Mouse (Mus musculus): ENCODE measurements around the gene D930020B18Rik. TPM values are rescaled to one million over a fixed set of nuclear protein-coding genes. Genes with fewer than 3 reads are reported as not detected.

The D930020B18Rik gene
- total RNA-seq, 2 experiments from 2014 or later: not detected

GRCm38 (mm10) chr10:121634159-121634558, 7.2 kb upstream of the D930020B18Rik start:
- no peak for ATAC-seq (replicated peaks; ENCODE audit: low FRiP score, poor library complexity, severe bottlenecking)

DNA sequence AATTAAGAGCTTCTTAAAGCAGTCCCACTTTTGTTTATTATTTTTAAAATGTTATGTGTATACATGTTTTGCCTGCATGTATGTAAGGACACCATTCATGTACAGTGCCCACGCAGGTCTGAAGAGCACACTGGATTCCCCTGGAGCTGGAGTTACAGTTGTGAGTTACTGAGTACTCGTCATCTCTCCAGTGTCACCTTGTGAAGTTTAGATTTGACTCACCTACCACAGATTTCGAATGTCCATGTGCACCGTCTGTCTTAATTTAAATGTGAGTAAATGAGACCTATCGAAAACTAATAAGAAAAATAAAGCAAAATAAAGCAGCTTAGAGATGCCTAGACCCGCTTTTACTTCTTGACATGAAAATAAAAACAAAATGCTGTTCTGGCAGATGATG, 5.1 kb upstream of the D930020B18Rik start:
- ATAC-seq (replicated peaks; ENCODE audit: low FRiP score, poor library complexity, severe bottlenecking): no peak

DNA sequence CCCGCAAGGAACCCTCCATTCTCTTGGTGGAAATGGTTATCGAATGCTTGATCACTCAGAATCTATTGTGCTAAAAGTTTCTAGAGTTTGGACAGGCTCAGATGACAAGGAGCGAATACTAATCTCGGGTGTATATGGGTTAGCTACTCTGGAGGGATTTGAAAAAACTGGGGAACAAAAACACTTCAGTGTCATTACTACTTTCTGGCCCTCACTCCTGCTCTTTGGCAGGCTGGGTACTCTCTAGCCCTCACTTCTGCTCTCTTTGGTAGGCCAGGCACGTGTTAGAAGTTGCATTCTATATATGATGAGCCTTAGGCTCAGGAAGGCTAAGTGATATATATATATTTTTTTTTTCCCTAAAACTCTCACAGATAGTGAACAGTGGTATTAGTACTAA, 1.8 kb upstream of the D930020B18Rik start:
- ATAC-seq (replicated peaks; ENCODE audit: low FRiP score, poor library complexity, severe bottlenecking): no peak

- ATAC-seq (replicated peaks; ENCODE audit: low FRiP score, poor library complexity, severe bottlenecking): no peak
Measured at GRCm38 (mm10) chr10:121640150-121640930, 1.0 kb upstream of the D930020B18Rik start.

DNA sequence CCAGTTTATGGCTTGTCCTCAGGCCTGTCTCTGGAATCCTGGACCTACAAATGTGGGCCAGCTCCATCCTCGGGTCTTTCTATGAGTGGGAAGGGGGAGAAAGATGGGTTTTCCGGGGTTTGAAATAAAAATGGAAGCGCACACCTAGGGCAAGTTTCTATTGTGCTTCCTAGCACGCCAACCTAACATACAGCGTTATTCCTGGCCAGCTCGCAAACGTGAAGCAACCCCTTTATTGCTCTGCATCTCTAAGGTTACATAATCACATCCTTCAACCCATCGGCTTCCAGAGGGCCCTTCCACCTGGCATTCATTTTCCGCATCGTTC, 480 bp upstream of the D930020B18Rik start:
- ATAC-seq (replicated peaks; ENCODE audit: low FRiP score, poor library complexity, severe bottlenecking): no peak

- ATAC-seq (replicated peaks; ENCODE audit: low FRiP score, poor library complexity, severe bottlenecking): no peak
Measured at GRCm38 (mm10) chr10:121642054-121642947, 913 bp downstream of the D930020B18Rik start.

- ATAC-seq (replicated peaks; ENCODE audit: low FRiP score, poor library complexity, severe bottlenecking): no peak
Measured at GRCm38 (mm10) chr10:121646294-121646693, 4.9 kb downstream of the D930020B18Rik start.

GRCm38 (mm10) chr10:121653079-121653478, 11.7 kb downstream of the D930020B18Rik start:
- no peak for ATAC-seq (replicated peaks; ENCODE audit: low FRiP score, poor library complexity, severe bottlenecking)

DNA sequence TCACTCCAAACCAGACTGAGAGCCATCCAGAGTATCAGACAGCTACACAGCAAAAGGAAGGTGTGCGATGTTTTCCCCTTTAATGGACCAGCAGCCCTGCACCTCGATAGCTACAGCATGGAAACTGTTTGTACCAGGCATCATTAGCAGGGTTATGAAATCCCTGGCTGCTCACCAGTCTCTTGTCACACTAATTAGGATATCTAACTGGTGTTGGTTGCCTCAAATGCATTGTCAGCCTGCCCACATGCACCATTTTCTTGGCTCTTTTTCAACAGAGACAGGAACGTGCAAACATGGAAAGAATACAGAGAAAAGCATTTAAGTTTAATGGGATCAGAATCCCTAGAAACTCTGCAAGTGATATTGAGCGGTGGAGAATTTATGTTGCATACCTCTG, 14.5 kb downstream of the D930020B18Rik start:
- ATAC-seq (replicated peaks; ENCODE audit: low FRiP score, poor library complexity, severe bottlenecking): no peak

DNA sequence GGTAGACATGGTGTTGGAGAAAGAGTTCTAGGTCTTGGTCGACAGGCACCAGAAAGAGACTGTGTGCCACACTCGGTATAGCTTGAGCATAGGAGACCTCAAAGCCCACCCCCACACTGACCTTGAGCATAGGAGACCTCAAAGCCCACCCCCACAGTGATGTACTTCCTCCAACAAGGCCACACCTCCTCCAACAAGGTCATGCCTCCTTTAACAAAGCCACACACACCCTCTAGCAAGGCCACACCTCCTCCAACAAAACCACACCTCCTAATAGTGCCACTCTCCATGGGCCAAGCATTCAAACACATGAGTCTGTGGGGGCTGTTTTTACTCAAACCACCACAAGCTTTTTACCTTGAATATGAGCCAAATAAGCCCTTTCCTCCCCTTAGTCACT, 21.3 kb downstream of the D930020B18Rik start:
- ATAC-seq (replicated peaks; ENCODE audit: low FRiP score, poor library complexity, severe bottlenecking): no peak

GRCm38 (mm10) chr10:121663599-121663998, 22.2 kb downstream of the D930020B18Rik start:
- ATAC-seq (replicated peaks; ENCODE audit: low FRiP score, poor library complexity, severe bottlenecking): no peak

- ATAC-seq (replicated peaks; ENCODE audit: low FRiP score, poor library complexity, severe bottlenecking): no peak
Measured at GRCm38 (mm10) chr10:121665631-121666145, 24.3 kb downstream of the D930020B18Rik start.

DNA sequence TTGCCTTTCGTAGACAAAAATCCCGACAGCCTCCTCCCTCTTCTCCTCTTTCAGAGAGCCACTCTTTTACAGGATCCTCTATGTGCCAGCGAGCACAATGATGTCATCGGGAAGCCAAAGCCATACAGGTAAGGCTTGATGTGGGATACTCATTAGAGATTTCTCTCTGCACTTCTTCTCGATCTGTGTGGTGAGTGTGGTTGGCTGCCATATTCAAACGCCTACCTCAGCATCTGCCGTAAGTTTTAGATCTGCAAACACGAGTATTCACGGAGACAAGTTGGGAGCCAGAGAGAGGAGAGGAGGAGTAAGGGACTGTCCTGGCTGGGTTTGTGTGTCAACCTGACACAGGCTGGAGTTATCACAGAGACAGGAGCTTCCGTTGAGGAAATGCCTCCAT, 27.7 kb downstream of the D930020B18Rik start:
- no peak for ATAC-seq (replicated peaks; ENCODE audit: low FRiP score, poor library complexity, severe bottlenecking)

DNA sequence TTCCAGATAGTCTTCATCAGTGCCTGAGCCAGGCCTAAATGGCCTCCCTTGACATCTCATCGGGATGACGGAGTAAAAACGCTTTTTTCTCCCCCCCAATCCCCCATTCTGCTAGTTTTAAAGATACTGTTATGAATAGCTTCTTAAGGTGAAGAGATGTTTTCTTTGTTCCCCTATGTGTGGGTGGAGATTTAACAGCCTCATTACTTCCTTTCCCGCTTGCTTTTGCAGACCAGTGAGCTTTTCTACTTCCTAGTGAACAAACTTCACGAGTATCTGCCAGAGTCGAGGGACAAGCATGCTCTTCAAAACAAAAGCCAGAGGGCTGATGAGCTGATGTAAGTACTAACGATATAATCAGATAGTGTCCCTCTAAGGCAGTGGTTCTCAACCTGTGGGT, 35.6 kb downstream of the D930020B18Rik start:
- no peak for ATAC-seq (replicated peaks; ENCODE audit: low FRiP score, poor library complexity, severe bottlenecking)

DNA sequence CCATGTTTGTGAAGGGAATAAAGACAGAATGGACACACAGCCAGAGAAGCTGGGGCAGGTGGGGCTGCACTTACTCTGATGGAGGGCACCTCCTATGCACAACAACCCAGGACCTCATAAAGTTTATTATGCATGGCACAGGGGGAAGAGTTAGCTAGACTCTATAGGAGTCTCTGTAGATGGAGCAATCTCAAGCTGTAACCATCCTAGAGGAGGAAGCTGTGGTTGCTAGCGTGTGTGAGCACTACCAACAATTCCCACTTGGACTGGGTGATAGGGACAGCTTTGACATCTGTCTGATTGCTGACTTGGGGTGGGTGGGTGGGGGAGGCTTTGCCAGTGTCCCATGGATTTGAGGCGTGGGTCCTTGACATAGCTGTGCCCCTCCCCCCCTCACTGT, 39.5 kb downstream of the D930020B18Rik start:
- no peak for ATAC-seq (replicated peaks; ENCODE audit: low FRiP score, poor library complexity, severe bottlenecking)

DNA sequence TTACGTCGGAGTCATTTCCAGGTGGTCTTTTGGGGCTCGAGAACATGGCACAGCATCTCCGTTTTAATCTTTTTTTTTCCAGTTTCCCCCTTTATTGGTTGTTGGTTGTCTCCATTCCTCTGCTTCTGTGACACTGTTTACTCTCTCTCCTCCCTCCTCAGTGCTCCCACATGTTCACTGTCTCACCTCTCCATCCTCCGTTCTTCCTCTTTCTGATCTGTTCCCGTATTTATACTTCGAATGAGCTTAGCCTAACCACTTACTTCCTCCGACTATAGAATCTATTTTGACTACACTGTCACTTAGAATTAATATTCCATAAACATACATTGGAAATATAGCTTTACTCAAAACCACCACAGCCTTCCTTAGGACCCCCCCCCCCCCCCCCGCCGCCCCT, 41.2 kb downstream of the D930020B18Rik start:
- ATAC-seq (replicated peaks; ENCODE audit: low FRiP score, poor library complexity, severe bottlenecking): no peak

GRCm38 (mm10) chr10:121686153-121686660, 44.8 kb downstream of the D930020B18Rik start:
- no peak for ATAC-seq (replicated peaks; ENCODE audit: low FRiP score, poor library complexity, severe bottlenecking)

DNA sequence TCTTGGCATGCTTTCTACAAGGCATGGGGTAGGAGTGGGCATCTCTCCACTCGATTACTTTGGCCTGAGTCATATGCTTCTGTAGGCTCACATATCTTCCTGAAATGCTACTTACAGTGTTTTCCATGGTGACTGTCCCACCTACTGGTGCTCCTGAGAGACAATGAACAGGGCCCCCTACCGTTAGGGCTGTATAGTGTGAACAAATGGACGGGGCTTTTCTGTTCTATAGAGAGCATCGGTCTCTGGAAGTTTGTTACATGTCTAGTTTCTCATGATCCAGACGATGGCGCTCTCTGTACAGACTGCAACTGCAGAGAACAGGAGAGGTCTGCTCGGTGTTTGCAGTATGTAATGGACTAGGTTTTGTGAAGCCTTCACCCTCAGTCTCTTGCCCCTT, 46.1 kb downstream of the D930020B18Rik start:
- ATAC-seq (replicated peaks; ENCODE audit: low FRiP score, poor library complexity, severe bottlenecking): no peak

- no peak for ATAC-seq (replicated peaks; ENCODE audit: low FRiP score, poor library complexity, severe bottlenecking)
Measured at GRCm38 (mm10) chr10:121689591-121690314, 48.4 kb downstream of the D930020B18Rik start.

DNA sequence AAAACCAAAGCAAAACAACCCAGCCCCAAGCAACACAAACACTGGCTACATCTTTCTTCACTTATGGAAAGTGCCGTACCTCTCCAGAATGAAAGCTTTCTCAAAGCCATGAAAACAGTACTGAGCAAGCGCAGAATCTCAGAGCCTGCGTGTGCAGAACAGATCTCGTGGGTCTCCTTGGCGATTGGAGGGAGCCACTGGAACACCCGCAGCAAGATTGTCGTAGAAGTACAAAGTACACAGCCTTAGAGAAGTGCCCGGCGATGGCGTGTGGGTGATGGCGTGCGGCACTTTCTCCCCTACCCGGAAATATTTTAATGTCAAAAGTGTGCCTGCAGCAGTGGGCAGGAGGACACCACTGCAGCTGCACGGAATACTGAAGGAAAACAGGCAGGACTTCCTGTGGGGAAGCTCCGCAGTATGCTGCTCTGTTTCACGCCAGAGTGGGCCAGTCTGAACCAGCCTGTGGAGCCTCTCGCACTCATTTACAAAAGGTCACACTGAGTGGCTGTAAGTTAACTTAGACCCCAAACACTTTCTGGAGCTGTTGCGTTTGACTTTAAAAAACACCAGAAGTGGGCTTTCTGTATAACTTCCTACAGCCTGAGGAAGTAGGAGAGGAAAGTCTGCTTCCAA, 51.7 kb downstream of the D930020B18Rik start:
- no peak for ATAC-seq (replicated peaks; ENCODE audit: low FRiP score, poor library complexity, severe bottlenecking)
